Mouse (Mus musculus): ENCODE data around the gene 1700014D04Rik.

DNA sequence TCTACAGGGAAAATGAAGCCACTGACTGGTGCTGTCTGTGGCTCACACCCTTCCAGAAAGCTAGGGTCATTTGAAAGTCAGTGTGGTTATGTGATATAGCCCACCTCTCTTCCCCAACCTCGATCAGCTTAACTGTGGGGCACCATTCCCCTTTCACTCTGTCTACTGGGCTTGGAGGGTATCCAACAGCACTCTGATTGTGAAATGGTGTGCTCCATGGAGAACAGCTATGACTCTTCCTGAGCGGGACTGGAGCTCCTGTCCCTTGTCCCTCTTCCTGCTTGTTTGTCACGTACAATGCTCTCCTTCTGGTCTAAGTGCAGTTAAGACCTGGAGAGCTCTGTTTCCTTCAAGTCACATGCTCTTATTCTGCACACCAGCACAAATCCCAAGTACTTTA, 28.6 kb upstream of the 1700014D04Rik start:
- TF ChIP-seq USF1 (IDR thresholded peaks at IDR 0.05; ENCODE audit: low read depth) (no peak), POLR2A (IDR thresholded peaks at IDR 0.05; ENCODE audit: insufficient read length, low read depth) (no peak), POLR2AphosphoS2 (IDR thresholded peaks at IDR 0.05; ENCODE audit: insufficient read length, low read depth) (no peak), TCF12 (IDR thresholded peaks at IDR 0.05; ENCODE audit: insufficient read depth, poor library complexity, severe bottlenecking) (no peak), E2F4 (IDR thresholded peaks at IDR 0.05; ENCODE audit: insufficient read depth) (no peak), TCF3 (IDR thresholded peaks at IDR 0.05; ENCODE audit: insufficient read length, low read depth) (no peak), REST (IDR thresholded peaks at IDR 0.05; ENCODE audit: insufficient read depth, insufficient read length) (no peak), MAX (IDR thresholded peaks at IDR 0.05; ENCODE audit: low read depth) (no peak), MYOG (IDR thresholded peaks at IDR 0.05; ENCODE audit: control insufficient read depth in 1 of 3, insufficient read depth in 1 of 3, insufficient read length in 2 of 3, low read depth in 2 of 3) (no peak)
